Mouse (Mus musculus): ENCODE data around the gene Plekhj1.

Gene Plekhj1

GRCm38 (mm10) chr10:80805925-80806324, 7.5 kb upstream of the Plekhj1 start:
- DNase-seq (ENCODE audit: low spot score), result peak; percentile 75

GRCm38 (mm10) chr10:80805322-80805721, 6.9 kb upstream of the Plekhj1 start:
- no peak for DNase-seq (ENCODE audit: low spot score)

- peak; percentile 82 for DNase-seq (ENCODE audit: low spot score)
These were observed 6.5 kb upstream of the Plekhj1 start, which contains the start of gene Amh for GRCm38 (mm10) chr10:80804916-80805315. Amh (plus strand) TSS chr10:80805243.

- DNase-seq (ENCODE audit: low spot score), result no peak
These were observed 5.9 kb upstream of the Plekhj1 start for GRCm38 (mm10) chr10:80804340-80804739.

- no peak for DNase-seq (ENCODE audit: low spot score)
These were observed 4.6 kb upstream of the Plekhj1 start for GRCm38 (mm10) chr10:80802996-80803395.

- no peak for DNase-seq (ENCODE audit: low spot score)
These were observed 3.9 kb upstream of the Plekhj1 start for GRCm38 (mm10) chr10:80802204-80802912.

GRCm38 (mm10) chr10:80799070-80799566, 692 bp upstream of the Plekhj1 start:
- no peak for DNase-seq (ENCODE audit: low spot score)

- no peak for DNase-seq (ENCODE audit: low spot score)
These were observed 958 bp downstream of the Plekhj1 start for GRCm38 (mm10) chr10:80797186-80798149.

- no peak for DNase-seq (ENCODE audit: low spot score)
These were observed 2.0 kb downstream of the Plekhj1 start for GRCm38 (mm10) chr10:80796307-80796848.

- DNase-seq (ENCODE audit: low spot score), result no peak
These were observed 3.7 kb downstream of the Plekhj1 start for GRCm38 (mm10) chr10:80794750-80795149.

- no peak for DNase-seq (ENCODE audit: low spot score)
These were observed 4.6 kb downstream of the Plekhj1 start for GRCm38 (mm10) chr10:80793803-80794202.

- DNase-seq (ENCODE audit: low spot score), result no peak
These were observed 5.2 kb downstream of the Plekhj1 start for GRCm38 (mm10) chr10:80793033-80793784.

GRCm38 (mm10) chr10:80792175-80793032, 6.0 kb downstream of the Plekhj1 start:
- no peak for DNase-seq (ENCODE audit: low spot score)

- DNase-seq (ENCODE audit: low spot score), result no peak
These were observed 6.8 kb downstream of the Plekhj1 start for GRCm38 (mm10) chr10:80791476-80792174.

GRCm38 (mm10) chr10:80790761-80791404, 7.5 kb downstream of the Plekhj1 start:
- no peak for DNase-seq (ENCODE audit: low spot score)

GRCm38 (mm10) chr10:80787517-80787916, 10.9 kb downstream of the Plekhj1 start:
- no peak for DNase-seq (ENCODE audit: low spot score)

GRCm38 (mm10) chr10:80785963-80786362, 12.5 kb downstream of the Plekhj1 start:
- DNase-seq (ENCODE audit: low spot score), result no peak

GRCm38 (mm10) chr10:80784871-80785270, 13.6 kb downstream of the Plekhj1 start:
- no peak for DNase-seq (ENCODE audit: low spot score)

GRCm38 (mm10) chr10:80784302-80784701, 14.1 kb downstream of the Plekhj1 start:
- DNase-seq (ENCODE audit: low spot score), result no peak

GRCm38 (mm10) chr10:80779565-80779964, 18.9 kb downstream of the Plekhj1 start:
- DNase-seq (ENCODE audit: low spot score), result no peak
